Mouse (Mus musculus): ENCODE data around the gene Hoxd1. TPM values are rescaled to one million over a fixed set of nuclear protein-coding genes. Genes with fewer than 3 reads are reported as not detected.

Hoxd1 gene
- polyA plus RNA-seq, 1 experiment from 2014 or later, result 0.11 TPM

GRCm38 (mm10) chr2:74745540-74746297 lies 17.1 kb upstream of the Hoxd1 start:
- Histone ChIP-seq H3K4me3 (ENCODE audit: low read length) (peak overlapping the region; percentile 26; the same call in 1 of the 2 replicates), H3K4me1 (ENCODE audit: control insufficient read depth, insufficient read depth, low read length) (peaks cover 13% of the 10 kb centered on the region), H3K9me3 (ENCODE audit: control insufficient read depth, low read length) (no peaks in the 10 kb centered on the region), H3K27ac (ENCODE audit: low read length) (no peak overlapping the region), H3K36me3 (ENCODE audit: control insufficient read depth, insufficient read depth, low read length) (no peaks in the 10 kb centered on the region), H3K27me3 (replicated peaks; ENCODE audit: control insufficient read depth, insufficient read depth, low read length) (peaks cover 71% of the 10 kb centered on the region), H3K4me2 (ENCODE audit: low read depth, low read length) (no peak overlapping the region), H3K9ac (ENCODE audit: low read depth, low read length) (no peak overlapping the region; the same call in 1 of the 2 replicates)
- WGBS, result 19% methylated on average over 6 of the region's 6 CpGs
- no peak for ATAC-seq

GRCm38 (mm10) chr2:74746298-74746921 lies 16.4 kb upstream of the Hoxd1 start:
- 15% methylated on average over 58 of the region's 58 CpGs for WGBS
- Histone ChIP-seq H3K4me3 (ENCODE audit: low read length) (peak overlapping the region; percentile 26), H3K36me3 (ENCODE audit: control insufficient read depth, insufficient read depth, low read length) (no peaks in the 10 kb centered on the region), H3K4me1 (ENCODE audit: control insufficient read depth, insufficient read depth, low read length) (peaks cover 13% of the 10 kb centered on the region), H3K27me3 (replicated peaks; ENCODE audit: control insufficient read depth, insufficient read depth, low read length) (peaks cover 73% of the 10 kb centered on the region), H3K4me2 (ENCODE audit: low read depth, low read length) (0 out of 2 replicates have a peak overlapping the region, but pooled peaks have one; percentile 2), H3K27ac (ENCODE audit: low read length) (no peak overlapping the region), H3K9me3 (ENCODE audit: control insufficient read depth, low read length) (no peaks in the 10 kb centered on the region), H3K9ac (ENCODE audit: low read depth, low read length) (peak overlapping the region; percentile 31)
- no peak for ATAC-seq

- Histone ChIP-seq H3K27ac (ENCODE audit: low read length) (no peak overlapping the region), H3K4me3 (ENCODE audit: low read length) (peak overlapping the region; percentile 26), H3K27me3 (replicated peaks; ENCODE audit: control insufficient read depth, insufficient read depth, low read length) (peaks cover 73% of the 10 kb centered on the region), H3K4me1 (ENCODE audit: control insufficient read depth, insufficient read depth, low read length) (peaks cover 13% of the 10 kb centered on the region), H3K9ac (ENCODE audit: low read depth, low read length) (peak overlapping the region; percentile 31), H3K36me3 (ENCODE audit: control insufficient read depth, insufficient read depth, low read length) (no peaks in the 10 kb centered on the region), H3K4me2 (ENCODE audit: low read depth, low read length) (peak overlapping the region; percentile 26; the same call in 1 of the 2 replicates), H3K9me3 (ENCODE audit: control insufficient read depth, low read length) (no peaks in the 10 kb centered on the region)
- 20% methylated on average over 24 of the region's 24 CpGs for WGBS
- no peak for ATAC-seq
Measured at GRCm38 (mm10) chr2:74747006-74747405, 15.8 kb upstream of the Hoxd1 start.

GRCm38 (mm10) chr2:74747661-74748141 lies 15.1 kb upstream of the Hoxd1 start:
- Histone ChIP-seq H3K9ac (ENCODE audit: low read depth, low read length) (no peak overlapping the region), H3K4me3 (ENCODE audit: low read length) (no peak overlapping the region)
- WGBS, result 42% methylated on average over 11 of the region's 11 CpGs

GRCm38 (mm10) chr2:74748436-74748995 lies 14.3 kb upstream of the Hoxd1 start:
- no peaks in the 10 kb centered on the region for H3K9me3 ChIP-seq (ENCODE audit: control insufficient read depth, low read length)
- no peak overlapping the region for H3K9ac ChIP-seq (ENCODE audit: low read depth, low read length)
- no peak overlapping the region for H3K27ac ChIP-seq (ENCODE audit: low read length)
- no peak overlapping the region for H3K4me3 ChIP-seq (ENCODE audit: low read length)
- no peak for ATAC-seq
- peaks cover 18% of the 10 kb centered on the region for H3K4me1 ChIP-seq (ENCODE audit: control insufficient read depth, insufficient read depth, low read length)
- H3K36me3 ChIP-seq (ENCODE audit: control insufficient read depth, insufficient read depth, low read length), result no peaks in the 10 kb centered on the region
- WGBS, result 31% methylated on average over 9 of the region's 9 CpGs
- no peak overlapping the region for H3K4me2 ChIP-seq (ENCODE audit: low read depth, low read length)
- H3K27me3 ChIP-seq (replicated peaks; ENCODE audit: control insufficient read depth, insufficient read depth, low read length), result peaks cover 83% of the 10 kb centered on the region

More at GRCm38 (mm10) chr2:74747661-74748141, 15.1 kb upstream of the Hoxd1 start:
- Histone ChIP-seq H3K4me2 (ENCODE audit: low read depth, low read length) (no peak overlapping the region), H3K4me1 (ENCODE audit: control insufficient read depth, insufficient read depth, low read length) (peaks cover 15% of the 10 kb centered on the region), H3K36me3 (ENCODE audit: control insufficient read depth, insufficient read depth, low read length) (no peaks in the 10 kb centered on the region), H3K9me3 (ENCODE audit: control insufficient read depth, low read length) (no peaks in the 10 kb centered on the region), H3K27ac (ENCODE audit: low read length) (no peak overlapping the region), H3K27me3 (replicated peaks; ENCODE audit: control insufficient read depth, insufficient read depth, low read length) (peaks cover 80% of the 10 kb centered on the region)
- no peak for ATAC-seq

GRCm38 (mm10) chr2:74749337-74750121 lies 13.3 kb upstream of the Hoxd1 start:
- peak; percentile 61 for ATAC-seq
- peak overlapping the region; percentile 42; the same call in 1 of the 2 replicates for H3K9ac ChIP-seq (ENCODE audit: low read depth, low read length)
- peak overlapping the region; percentile 59 for H3K4me2 ChIP-seq (ENCODE audit: low read depth, low read length)
- H3K27ac ChIP-seq (ENCODE audit: low read length), result peak overlapping the region; percentile 7; the same call in 1 of the 2 replicates
- 2% methylated on average over 47 of the region's 47 CpGs for WGBS
- H3K4me1 ChIP-seq (ENCODE audit: control insufficient read depth, insufficient read depth, low read length), result peaks cover 18% of the 10 kb centered on the region
- H3K27me3 ChIP-seq (replicated peaks; ENCODE audit: control insufficient read depth, insufficient read depth, low read length), result peaks cover 83% of the 10 kb centered on the region
- no peaks in the 10 kb centered on the region for H3K36me3 ChIP-seq (ENCODE audit: control insufficient read depth, insufficient read depth, low read length)
- peak overlapping the region; percentile 32 for H3K4me3 ChIP-seq (ENCODE audit: low read length)
- H3K9me3 ChIP-seq (ENCODE audit: control insufficient read depth, low read length), result no peaks in the 10 kb centered on the region

- H3K4me3 ChIP-seq (ENCODE audit: low read length), result no peak overlapping the region
- H3K9me3 ChIP-seq (ENCODE audit: control insufficient read depth, low read length), result no peaks in the 10 kb centered on the region
- no peaks in the 10 kb centered on the region for H3K36me3 ChIP-seq (ENCODE audit: control insufficient read depth, insufficient read depth, low read length)
- H3K27ac ChIP-seq (ENCODE audit: low read length), result no peak overlapping the region
- H3K9ac ChIP-seq (ENCODE audit: low read depth, low read length), result no peak overlapping the region
- H3K4me2 ChIP-seq (ENCODE audit: low read depth, low read length), result no peak overlapping the region
- H3K27me3 ChIP-seq (replicated peaks; ENCODE audit: control insufficient read depth, insufficient read depth, low read length), result peaks cover 75% of the 10 kb centered on the region
- H3K4me1 ChIP-seq (ENCODE audit: control insufficient read depth, insufficient read depth, low read length), result peaks cover 18% of the 10 kb centered on the region
- 50% methylated on average over 5 of the region's 5 CpGs for WGBS
- no peak for ATAC-seq
Measured at GRCm38 (mm10) chr2:74750731-74751250, 12.0 kb upstream of the Hoxd1 start.

GRCm38 (mm10) chr2:74751861-74752260 lies 10.9 kb upstream of the Hoxd1 start:
- ATAC-seq, result no peak
- 82% methylated on average over 1 of the region's 1 CpGs for WGBS

More at GRCm38 (mm10) chr2:74751861-74752260, 10.9 kb upstream of the Hoxd1 start:
- no peak overlapping the region for H3K4me3 ChIP-seq (ENCODE audit: low read length)
- no peak overlapping the region for H3K27ac ChIP-seq (ENCODE audit: low read length)
- peaks cover 14% of the 10 kb centered on the region for H3K4me1 ChIP-seq (ENCODE audit: control insufficient read depth, insufficient read depth, low read length)
- no peaks in the 10 kb centered on the region for H3K36me3 ChIP-seq (ENCODE audit: control insufficient read depth, insufficient read depth, low read length)
- no peak overlapping the region for H3K4me2 ChIP-seq (ENCODE audit: low read depth, low read length)
- H3K9me3 ChIP-seq (ENCODE audit: control insufficient read depth, low read length), result no peaks in the 10 kb centered on the region
- peaks cover 65% of the 10 kb centered on the region for H3K27me3 ChIP-seq (replicated peaks; ENCODE audit: control insufficient read depth, insufficient read depth, low read length)
- no peak overlapping the region for H3K9ac ChIP-seq (ENCODE audit: low read depth, low read length)

All from intestine, embryonic 16.5 days (tissue).